Mouse (Mus musculus): ENCODE results near the gene C3ar1. TPM values are rescaled to one million over a fixed set of nuclear protein-coding genes. Genes with fewer than 3 reads are reported as not detected.

C3ar1 gene
- polyA plus RNA-seq, 1 experiment from 2014 or later: 3.1 TPM

DNA sequence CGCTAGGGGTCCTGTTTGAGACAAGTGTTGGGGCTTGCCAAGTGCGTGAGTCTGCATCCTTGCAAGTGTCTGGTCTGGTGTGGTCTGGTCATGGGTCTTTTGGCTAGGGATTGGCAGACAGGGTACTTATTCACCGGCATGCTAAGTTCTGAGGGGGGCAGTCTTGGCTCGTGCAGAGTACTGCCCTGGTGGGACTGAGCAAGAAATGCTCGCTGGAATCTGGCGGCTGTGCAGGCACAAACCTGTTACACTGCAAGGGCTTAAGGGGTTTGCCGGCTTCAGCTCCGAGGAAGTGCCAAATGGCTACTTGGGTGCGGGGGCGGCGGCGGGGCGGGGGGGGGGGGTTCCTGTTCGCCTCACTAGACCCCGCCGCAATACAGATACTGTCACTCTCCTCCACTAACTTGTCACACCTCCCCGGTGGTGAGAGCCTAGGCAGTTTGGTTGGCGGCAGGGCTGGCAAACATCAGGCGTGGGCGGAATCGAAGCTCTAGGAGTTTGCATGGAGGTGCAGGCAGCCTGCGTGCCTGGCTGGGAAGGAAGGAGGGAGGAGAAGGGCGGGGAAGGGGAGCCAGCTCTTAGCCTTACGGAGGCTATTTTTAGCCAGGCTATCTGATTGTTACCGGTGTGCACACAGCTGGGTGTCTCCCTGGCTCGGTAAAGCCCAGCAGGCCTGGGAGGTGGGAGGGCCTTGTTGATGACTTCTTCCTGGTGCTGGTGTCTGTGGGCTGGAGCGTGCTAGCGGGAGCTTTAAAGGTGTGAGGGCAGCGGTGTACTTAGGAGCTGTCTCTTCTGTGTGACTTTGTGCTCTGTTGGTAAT is 29.8 kb downstream of the C3ar1 start:
- peak overlapping the region; percentile 66 for H3K9ac ChIP-seq (ENCODE audit: low read length)
- no peaks in the 10 kb centered on the region for H3K27me3 ChIP-seq (ENCODE audit: control insufficient read depth, insufficient read depth, low read length)
- H3K9me3 ChIP-seq (ENCODE audit: control insufficient read depth, low read length): no peaks in the 10 kb centered on the region
- H3K27ac ChIP-seq (replicated peaks in 1 of 2; ENCODE audit: control insufficient read depth in 1 of 2, insufficient read depth in 1 of 2, low read depth in 2 of 2, low read length in 2 of 2): peak overlapping the region; percentile 77 to 81
- ATAC-seq (ENCODE audit: insufficient number of reproducible peaks, insufficient read depth, low FRiP score, low read depth): peak; percentile 91
- H3K4me1 ChIP-seq (ENCODE audit: control insufficient read depth in 2 of 2, insufficient read depth in 2 of 2, low read length in 2 of 2): peaks cover 35 to 48% of the 10 kb centered on the region in 2 experiments
- 1% methylated on average over 29 of the region's 29 CpGs for WGBS
- H3K4me3 ChIP-seq (ENCODE audit: control insufficient read depth in 1 of 2, insufficient read depth in 1 of 2, low read depth in 1 of 2, low read length in 2 of 2): peak overlapping the region; percentile 34 to 48
- H3K4me2 ChIP-seq (ENCODE audit: low read length): peak overlapping the region; percentile 70
- peaks cover 28% of the 10 kb centered on the region for H3K36me3 ChIP-seq (ENCODE audit: control insufficient read depth, insufficient read depth, low read length)

DNA sequence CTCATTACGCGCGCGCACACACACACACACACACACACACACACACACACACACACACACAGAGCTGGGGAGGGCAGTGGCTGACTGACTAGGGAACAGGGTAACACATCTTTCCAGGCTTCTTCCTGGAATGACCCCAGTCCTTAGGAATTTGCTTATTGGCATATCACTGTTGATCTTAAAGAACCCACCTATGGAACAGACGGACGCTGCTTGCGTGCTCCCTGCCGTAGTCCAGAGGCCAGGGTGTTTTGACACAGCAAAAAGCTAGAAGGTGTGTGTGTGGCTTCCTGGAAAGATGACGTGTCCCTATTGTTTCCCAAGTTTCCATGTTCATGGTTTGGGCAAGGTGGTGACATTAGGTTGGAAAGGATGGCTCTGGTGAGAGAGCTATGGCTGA is 30.8 kb downstream of the C3ar1 start:
- H3K36me3 ChIP-seq (ENCODE audit: control insufficient read depth, insufficient read depth, low read length): peaks cover 20% of the 10 kb centered on the region
- no peak overlapping the region for H3K9ac ChIP-seq (ENCODE audit: low read length)
- H3K27ac ChIP-seq (replicated peaks in 1 of 2; ENCODE audit: control insufficient read depth in 1 of 2, insufficient read depth in 1 of 2, low read depth in 2 of 2, low read length in 2 of 2): peak overlapping the region in 1 of 2 experiments; percentile 77; a peak in 3 of 4 replicates
- peak overlapping the region; percentile 70; the same call in 1 of the 2 replicates for H3K4me2 ChIP-seq (ENCODE audit: low read length)
- H3K27me3 ChIP-seq (ENCODE audit: control insufficient read depth, insufficient read depth, low read length): no peaks in the 10 kb centered on the region
- WGBS: 87% methylated on average over 9 of the region's 9 CpGs
- peaks cover 41 to 55% of the 10 kb centered on the region in 2 experiments for H3K4me1 ChIP-seq (ENCODE audit: control insufficient read depth in 2 of 2, insufficient read depth in 2 of 2, low read length in 2 of 2)
- ATAC-seq (ENCODE audit: insufficient number of reproducible peaks, insufficient read depth, low FRiP score, low read depth): no peak
- H3K4me3 ChIP-seq (ENCODE audit: control insufficient read depth in 1 of 2, insufficient read depth in 1 of 2, low read depth in 1 of 2, low read length in 2 of 2): no peak overlapping the region
- no peaks in the 10 kb centered on the region for H3K9me3 ChIP-seq (ENCODE audit: control insufficient read depth, low read length)

DNA sequence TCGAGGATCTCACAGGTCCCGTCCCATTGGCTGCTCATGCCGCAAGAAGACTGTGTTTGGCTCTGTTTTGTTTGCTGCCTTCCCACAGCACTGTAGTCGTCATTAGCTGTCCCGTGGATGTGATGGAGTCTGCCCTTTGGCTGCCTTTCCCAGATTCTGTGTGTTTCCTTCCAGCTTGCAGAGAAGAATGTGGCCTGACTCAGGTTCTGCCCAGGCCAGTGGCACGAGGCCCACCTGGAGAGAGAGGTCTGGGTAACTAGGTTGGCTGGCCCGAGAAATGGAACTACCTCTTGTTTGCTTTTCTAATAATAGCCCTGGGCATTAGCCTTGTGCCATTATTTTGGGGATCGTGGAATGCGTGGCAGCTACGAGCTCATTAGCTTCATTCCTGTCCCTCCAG is 31.9 kb downstream of the C3ar1 start:
- H3K27ac ChIP-seq (replicated peaks in 1 of 2; ENCODE audit: control insufficient read depth in 1 of 2, insufficient read depth in 1 of 2, low read depth in 2 of 2, low read length in 2 of 2): peak overlapping the region; percentile 70 to 79
- peaks cover 41 to 56% of the 10 kb centered on the region in 2 experiments for H3K4me1 ChIP-seq (ENCODE audit: control insufficient read depth in 2 of 2, insufficient read depth in 2 of 2, low read length in 2 of 2)
- peak overlapping the region; percentile 46; the same call in 1 of the 2 replicates for H3K9ac ChIP-seq (ENCODE audit: low read length)
- no peak for ATAC-seq (ENCODE audit: insufficient number of reproducible peaks, insufficient read depth, low FRiP score, low read depth)
- no peaks in the 10 kb centered on the region for H3K9me3 ChIP-seq (ENCODE audit: control insufficient read depth, low read length)
- H3K36me3 ChIP-seq (ENCODE audit: control insufficient read depth, insufficient read depth, low read length): peaks cover 9% of the 10 kb centered on the region
- peak overlapping the region; percentile 38 for H3K4me2 ChIP-seq (ENCODE audit: low read length)
- WGBS: 36% methylated on average over 10 of the region's 10 CpGs
- no peak overlapping the region for H3K4me3 ChIP-seq (ENCODE audit: control insufficient read depth in 1 of 2, insufficient read depth in 1 of 2, low read depth in 1 of 2, low read length in 2 of 2)
- H3K27me3 ChIP-seq (ENCODE audit: control insufficient read depth, insufficient read depth, low read length): no peaks in the 10 kb centered on the region

DNA sequence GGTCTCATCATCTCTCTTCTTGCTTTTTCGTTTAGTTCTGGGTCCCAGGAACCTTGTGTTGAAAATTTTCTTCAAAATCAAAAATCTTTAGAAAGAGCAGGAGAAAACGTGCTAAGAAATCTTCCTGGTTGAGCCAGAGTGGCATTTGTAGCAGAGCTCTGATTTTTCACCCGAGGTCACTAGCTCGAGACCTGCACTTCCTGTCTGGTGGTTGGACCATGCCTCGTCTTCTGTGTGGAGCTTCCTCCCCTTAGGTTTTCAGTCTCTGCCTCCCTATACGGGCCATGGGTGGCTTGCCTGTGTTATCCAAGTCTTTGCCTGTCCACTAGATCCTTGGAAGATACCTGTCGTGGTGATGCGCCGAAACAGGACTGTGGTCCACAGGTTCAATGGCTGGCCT is 34.1 kb downstream of the C3ar1 start:
- H3K9ac ChIP-seq (ENCODE audit: low read length): no peak overlapping the region
- no peak overlapping the region for H3K27ac ChIP-seq (replicated peaks in 1 of 2; ENCODE audit: control insufficient read depth in 1 of 2, insufficient read depth in 1 of 2, low read depth in 2 of 2, low read length in 2 of 2)
- no peaks in the 10 kb centered on the region for H3K27me3 ChIP-seq (ENCODE audit: control insufficient read depth, insufficient read depth, low read length)
- H3K9me3 ChIP-seq (ENCODE audit: control insufficient read depth, low read length): no peaks in the 10 kb centered on the region
- WGBS: 63% methylated on average over 9 of the region's 9 CpGs
- H3K4me2 ChIP-seq (ENCODE audit: low read length): peak overlapping the region; percentile 96
- no peaks in the 10 kb centered on the region for H3K36me3 ChIP-seq (ENCODE audit: control insufficient read depth, insufficient read depth, low read length)
- no peak overlapping the region; a peak in 1 of 4 replicates for H3K4me3 ChIP-seq (ENCODE audit: control insufficient read depth in 1 of 2, insufficient read depth in 1 of 2, low read depth in 1 of 2, low read length in 2 of 2)
- peaks cover 40 to 54% of the 10 kb centered on the region in 2 experiments for H3K4me1 ChIP-seq (ENCODE audit: control insufficient read depth in 2 of 2, insufficient read depth in 2 of 2, low read length in 2 of 2)
- no peak for ATAC-seq (ENCODE audit: insufficient number of reproducible peaks, insufficient read depth, low FRiP score, low read depth)

DNA sequence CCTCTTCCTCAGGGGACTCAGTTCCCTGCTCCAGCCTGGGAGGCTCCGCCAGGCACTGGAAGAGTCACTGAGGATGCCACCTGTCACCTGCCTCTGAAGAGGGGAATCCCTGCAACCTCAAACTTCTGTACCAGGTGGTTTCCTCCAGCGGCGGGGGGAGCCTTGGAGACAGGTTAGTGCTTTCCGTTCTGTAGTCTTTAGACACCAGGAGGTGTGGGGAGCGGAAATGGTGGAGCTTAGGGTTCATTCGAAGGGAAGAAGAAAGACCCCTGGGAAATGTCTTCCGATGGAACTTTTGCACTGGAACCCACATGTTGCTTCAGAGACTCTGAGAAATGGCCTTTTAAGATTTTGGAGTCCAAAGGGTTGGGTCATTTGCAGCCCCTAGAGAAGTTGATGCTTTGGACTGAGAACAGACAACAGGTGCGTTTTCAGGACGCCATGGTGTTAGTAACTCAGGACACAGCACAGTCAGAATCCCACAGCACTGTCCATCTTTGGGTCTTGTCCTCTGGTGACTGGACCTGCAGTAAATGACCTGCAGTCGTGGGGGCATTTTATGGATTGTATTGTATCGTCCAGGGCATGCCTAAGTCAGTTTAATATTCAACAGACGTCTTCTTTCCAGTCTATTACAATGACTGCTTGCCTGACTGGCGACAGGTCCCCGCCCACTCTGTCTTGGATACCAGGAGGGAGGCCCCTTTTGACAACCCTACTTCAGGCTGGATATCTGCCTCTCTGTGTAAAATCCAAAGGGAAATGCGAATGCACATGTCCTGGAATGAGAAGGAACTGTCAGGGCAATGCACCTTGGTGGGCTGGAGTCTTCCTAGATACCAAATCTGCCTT is 34.9 kb downstream of the C3ar1 start:
- peak overlapping the region; percentile 96 for H3K4me2 ChIP-seq (ENCODE audit: low read length)
- no peaks in the 10 kb centered on the region for H3K9me3 ChIP-seq (ENCODE audit: control insufficient read depth, low read length)
- H3K27ac ChIP-seq (replicated peaks in 1 of 2; ENCODE audit: control insufficient read depth in 1 of 2, insufficient read depth in 1 of 2, low read depth in 2 of 2, low read length in 2 of 2): peak overlapping the region in 1 of 2 experiments; percentile 76; a peak in 1 of 4 replicates
- 20% methylated on average over 15 of the region's 15 CpGs for WGBS
- peak overlapping the region; percentile 97 for H3K9ac ChIP-seq (ENCODE audit: low read length)
- no peaks in the 10 kb centered on the region for H3K27me3 ChIP-seq (ENCODE audit: control insufficient read depth, insufficient read depth, low read length)
- peaks cover 37 to 49% of the 10 kb centered on the region in 2 experiments for H3K4me1 ChIP-seq (ENCODE audit: control insufficient read depth in 2 of 2, insufficient read depth in 2 of 2, low read length in 2 of 2)
- peak overlapping the region; percentile 77 to 96 for H3K4me3 ChIP-seq (ENCODE audit: control insufficient read depth in 1 of 2, insufficient read depth in 1 of 2, low read depth in 1 of 2, low read length in 2 of 2)
- ATAC-seq (ENCODE audit: insufficient number of reproducible peaks, insufficient read depth, low FRiP score, low read depth): no peak
- H3K36me3 ChIP-seq (ENCODE audit: control insufficient read depth, insufficient read depth, low read length): no peaks in the 10 kb centered on the region

DNA sequence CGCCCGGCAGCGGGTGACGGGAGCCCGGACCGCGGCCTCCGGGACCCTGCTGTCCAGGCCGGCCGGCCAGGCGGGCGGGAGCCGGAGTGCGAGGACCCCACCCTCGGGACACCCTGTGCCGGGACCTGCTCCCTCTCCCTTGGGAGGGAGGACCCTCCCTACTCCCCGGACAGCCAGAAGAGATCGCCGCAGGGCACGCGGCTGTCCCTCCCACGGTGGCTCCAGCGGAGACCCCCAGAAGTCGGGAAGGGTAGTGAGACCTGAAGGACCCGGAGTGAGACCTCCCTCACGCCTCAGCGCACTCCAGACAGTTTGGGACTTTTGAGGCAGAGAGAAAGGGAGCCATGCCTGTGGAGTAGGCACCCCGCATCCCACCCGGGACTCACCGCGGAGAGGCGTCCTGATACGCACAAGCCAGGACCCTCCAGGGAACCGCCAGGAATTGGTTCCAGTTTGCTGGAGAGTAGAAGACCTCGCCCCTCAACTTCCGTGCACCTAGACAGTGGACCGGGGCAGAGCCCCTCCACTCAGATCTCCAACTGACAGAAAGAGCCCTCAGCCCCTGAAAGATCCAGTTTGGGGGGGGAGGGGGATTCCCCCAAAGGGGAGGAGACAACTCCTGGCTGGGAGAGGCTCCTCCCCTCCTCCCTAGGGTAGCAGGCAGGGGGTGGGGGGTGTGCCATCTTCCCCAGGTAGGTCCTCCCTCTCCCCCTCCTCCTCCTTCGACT is 35.7 kb downstream of the C3ar1 start:
- Histone ChIP-seq H3K36me3 (ENCODE audit: control insufficient read depth, insufficient read depth, low read length) (no peaks in the 10 kb centered on the region), H3K4me1 (ENCODE audit: control insufficient read depth in 2 of 2, insufficient read depth in 2 of 2, low read length in 2 of 2) (peaks cover 30 to 42% of the 10 kb centered on the region in 2 experiments), H3K9me3 (ENCODE audit: control insufficient read depth, low read length) (no peaks in the 10 kb centered on the region), H3K4me2 (ENCODE audit: low read length) (peak overlapping the region; percentile 96), H3K27me3 (ENCODE audit: control insufficient read depth, insufficient read depth, low read length) (no peaks in the 10 kb centered on the region), H3K4me3 (ENCODE audit: control insufficient read depth in 1 of 2, insufficient read depth in 1 of 2, low read depth in 1 of 2, low read length in 2 of 2) (peak overlapping the region; percentile 77 to 96), H3K27ac (replicated peaks in 1 of 2; ENCODE audit: control insufficient read depth in 1 of 2, insufficient read depth in 1 of 2, low read depth in 2 of 2, low read length in 2 of 2) (peak overlapping the region; percentile 3 to 76), H3K9ac (ENCODE audit: low read length) (peak overlapping the region; percentile 97)
- WGBS: 0% methylated on average over 23 of the region's 38 CpGs
- ATAC-seq (ENCODE audit: insufficient number of reproducible peaks, insufficient read depth, low FRiP score, low read depth): peak; percentile 55
